In the genomic region with DNA sequence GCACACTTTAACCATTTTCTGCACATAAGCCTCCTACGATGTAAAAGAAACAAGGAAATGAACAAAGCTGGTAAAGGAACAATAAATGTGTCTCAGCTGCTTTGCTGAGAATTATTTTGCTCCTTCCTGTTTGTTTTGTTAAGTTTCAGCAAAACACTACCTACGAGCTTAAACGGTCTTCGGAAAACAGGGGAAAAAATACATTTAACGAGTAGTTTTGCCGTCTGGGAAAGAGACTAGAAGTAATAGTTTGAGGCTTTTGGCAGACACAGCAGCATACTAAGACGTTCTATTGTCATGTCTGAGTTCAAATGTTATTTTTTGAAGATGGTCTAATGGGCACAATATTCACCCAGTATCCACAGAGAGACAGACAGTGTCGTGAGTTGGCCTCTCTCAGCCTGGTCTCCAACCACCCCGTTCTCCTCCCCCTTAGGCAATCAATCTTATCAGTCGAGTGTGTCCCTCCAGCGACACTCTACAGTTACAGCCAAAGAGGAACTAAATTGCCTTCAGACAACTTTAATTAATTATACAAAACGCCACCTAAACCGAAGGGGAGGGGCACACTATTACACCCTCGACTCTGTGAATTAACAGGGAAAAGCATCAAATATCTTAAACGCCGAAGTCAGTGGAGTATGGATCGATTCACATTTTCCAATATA, we compare ENCODE assay signal across 8 mouse cellular contexts. TPM values are rescaled to one million over a fixed set of nuclear protein-coding genes. Genes with fewer than 3 reads are reported as not detected.
DNase-seq lines count a peak whose midpoint lies in the region; ATAC-seq and TF ChIP-seq lines count a peak whose summit lies in the region.

No protein-coding gene starts in this region.

- no peak overlapping the region for H3K27ac ChIP-seq in kidney, postnatal 0 days
- no peak overlapping the region for H3K27ac ChIP-seq in forebrain, embryonic 16.5 days (ENCODE audit: low read length)
- no peak overlapping the region for H3K27ac ChIP-seq in intestine, embryonic 16.5 days (ENCODE audit: low read length)

- peak; percentile 54 for DNase-seq in kidney, postnatal 0 days (ENCODE audit: low spot score)
- DNase-seq in kidney, adult 11 months: no peak
- DNase-seq in naive thymus-derived CD4-positive, alpha-beta T cell, adult 2 months (ENCODE audit: low read depth): peak; percentile 11
- DNase-seq in urinary bladder, adult 18-20 months (ENCODE audit: low spot score in 2 of 2): no peak
- DNase-seq in ovary, adult 18-20 months (ENCODE audit: low spot score): no peak
- DNase-seq in left cerebral cortex, postnatal 14 days (ENCODE audit: low spot score in 2 of 2): no peak

- H3K9me3 ChIP-seq in kidney, postnatal 0 days (replicated peaks; ENCODE audit: low read length): no peaks in the 10 kb centered on the region
- no peaks in the 10 kb centered on the region for H3K9me3 ChIP-seq in forebrain, embryonic 16.5 days (ENCODE audit: control insufficient read depth, low read length)
- H3K9me3 ChIP-seq in intestine, embryonic 16.5 days (ENCODE audit: control insufficient read depth, low read length): no peaks in the 10 kb centered on the region

- WGBS in kidney, postnatal 0 days: 13% methylated on average over 17 of the region's 17 CpGs
- whole genome bisulfite sequencing in forebrain, embryonic 16.5 days: 32% methylated on average over 17 of the region's 17 CpGs
- WGBS in intestine, embryonic 16.5 days: 24% methylated on average over 17 of the region's 17 CpGs

- ATAC-seq in kidney, postnatal 0 days (replicated peaks; ENCODE audit: low FRiP score, low read depth): no peak
- ATAC-seq in forebrain, embryonic 16.5 days: no peak
- peak; percentile 14; the same call in 1 of the 2 replicates for ATAC-seq in intestine, embryonic 16.5 days

- no peaks in the 10 kb centered on the region for H3K27me3 ChIP-seq in kidney, postnatal 0 days (ENCODE audit: insufficient read depth, low read length)
- peaks cover 13% of the 10 kb centered on the region; the same call in 1 of the 2 replicates for H3K27me3 ChIP-seq in forebrain, embryonic 16.5 days (replicated peaks; ENCODE audit: control insufficient read depth, insufficient read depth, low read length)
- H3K27me3 ChIP-seq in intestine, embryonic 16.5 days (replicated peaks; ENCODE audit: control insufficient read depth, insufficient read depth, low read length): no peaks in the 10 kb centered on the region

- no peak overlapping the region for H3K9ac ChIP-seq in kidney, postnatal 0 days (ENCODE audit: low read depth, low read length)
- no peak overlapping the region for H3K9ac ChIP-seq in forebrain, embryonic 16.5 days (replicated peaks; ENCODE audit: low read depth, low read length)
- H3K9ac ChIP-seq in intestine, embryonic 16.5 days (ENCODE audit: low read depth, low read length): peak overlapping the region; percentile 86

- TF ChIP-seq CTCF in kidney, postnatal 0 days (IDR thresholded peaks at IDR 0.05; ENCODE audit: low read depth): no peak

- intact Hi-C loops in left cerebral cortex, postnatal 14 days (cut with DNase I): loop anchor here (5.0 to 10.0 kb wide), 4 partner anchors 858 to 1368 kb away; no protein-coding TSS in a partner anchor

- H3K36me3 ChIP-seq in kidney, postnatal 0 days (ENCODE audit: insufficient read depth, low read length): no peaks in the 10 kb centered on the region
- H3K36me3 ChIP-seq in forebrain, embryonic 16.5 days (ENCODE audit: control insufficient read depth, insufficient read depth): no peaks in the 10 kb centered on the region
- no peaks in the 10 kb centered on the region for H3K36me3 ChIP-seq in intestine, embryonic 16.5 days (ENCODE audit: control insufficient read depth, insufficient read depth, low read length)

- H3K4me3 ChIP-seq in kidney, postnatal 0 days (replicated peaks; ENCODE audit: low read depth, low read length): peak overlapping the region; percentile 71
- H3K4me3 ChIP-seq in forebrain, embryonic 16.5 days (replicated peaks; ENCODE audit: low read length): peak overlapping the region; percentile 14
- peak overlapping the region; percentile 84 for H3K4me3 ChIP-seq in intestine, embryonic 16.5 days (ENCODE audit: low read length)

- peak overlapping the region; percentile 96 for H3K4me2 ChIP-seq in kidney, postnatal 0 days (ENCODE audit: low read length)
- H3K4me2 ChIP-seq in forebrain, embryonic 16.5 days (ENCODE audit: low read length): peak overlapping the region; percentile 99
- H3K4me2 ChIP-seq in intestine, embryonic 16.5 days (ENCODE audit: low read depth, low read length): peak overlapping the region; percentile 88

- H3K4me1 ChIP-seq in kidney, postnatal 0 days (replicated peaks; ENCODE audit: insufficient read depth, low read length): no peaks in the 10 kb centered on the region; the same call in 1 of the 2 replicates
- peaks cover 14% of the 10 kb centered on the region for H3K4me1 ChIP-seq in forebrain, embryonic 16.5 days (replicated peaks; ENCODE audit: control insufficient read depth, insufficient read depth, low read length)
- no peaks in the 10 kb centered on the region for H3K4me1 ChIP-seq in intestine, embryonic 16.5 days (ENCODE audit: control insufficient read depth, insufficient read depth, low read length)

RNA-seq across cellular contexts. Expression of gene Tent5a, which starts 1.8 kb away (rescaled TPM):
- 3.7 and 3.9 TPM in 2 replicates for polyA plus RNA-seq in kidney, postnatal 0 days (2015; fragmentation: Nextera tagmentation; extraction: Ambion mirVana)
- 2.2 and 2.7 TPM in 2 replicates for polyA plus RNA-seq in forebrain, embryonic 16.5 days (2015; fragmentation: Nextera tagmentation; extraction: Ambion mirVana)
- 17.0 and 18.0 TPM in 2 replicates for polyA plus RNA-seq in intestine, embryonic 16.5 days (2015; fragmentation: Nextera tagmentation; extraction: Ambion mirVana)
- total RNA-seq in left cerebral cortex, postnatal 14 days (2021): 1 to 10 TPM; 2.2 to 3.1 TPM

RNA-seq across cellular contexts. Expression of gene Gm11114, which starts 12.8 kb away (rescaled TPM):
- polyA plus RNA-seq in kidney, postnatal 0 days (2015; fragmentation: Nextera tagmentation; extraction: Ambion mirVana): not detected in 2 replicates
- not detected in 2 replicates for polyA plus RNA-seq in forebrain, embryonic 16.5 days (2015; fragmentation: Nextera tagmentation; extraction: Ambion mirVana)
- not detected in 2 replicates for polyA plus RNA-seq in intestine, embryonic 16.5 days (2015; fragmentation: Nextera tagmentation; extraction: Ambion mirVana)
- not detected for total RNA-seq in left cerebral cortex, postnatal 14 days (2021)

Comparison
In these comparisons a context has a peak if more than half of its experiments do, and no peak if none do; other contexts are left out.
1. DNase-seq: peak in kidney, postnatal 0 days (single experiment) and naive thymus-derived CD4-positive, alpha-beta T cell, adult 2 months (single experiment); none in kidney, adult 11 months (single experiment), urinary bladder, adult 18-20 months (0 of 2), ovary, adult 18-20 months (single experiment) and left cerebral cortex, postnatal 14 days (0 of 2).
2. H3K4me3 ChIP-seq: peak in every context shown above with its lines; median percentile 84 in intestine, embryonic 16.5 days; 71 in kidney, postnatal 0 days; 14 in forebrain, embryonic 16.5 days.
3. Peak in every context shown above with its lines, with median percentiles within 50 percentile points of each other: H3K4me2 ChIP-seq.